Mouse (Mus musculus) heart, postnatal 0 days (tissue): ENCODE measurements around the gene Shank1.

Experiments
- CTCF ChIP-seq: IDR thresholded peaks from 2 replicates; pipeline ENCODE4 v1.5.1; 2016; ENCODE audit warnings: antibody characterized with exemption, control low read depth, low read depth
- EP300 ChIP-seq: IDR thresholded peaks from 2 replicates; pipeline ENCODE4 v1.6.1; 2016; ENCODE audit warnings: antibody characterized with exemption, low read depth

- TF ChIP-seq EP300 (no peak), CTCF (no peak)
These were observed 22.3 kb upstream of the Shank1 start for GRCm38 (mm10) chr7:44287760-44288159.
